Mouse (Mus musculus): ENCODE data around the gene Fxr1. TPM values are rescaled to one million over a fixed set of nuclear protein-coding genes. Genes with fewer than 3 reads are reported as not detected.
"Not testable (repeated sequence)": the region's sequence is repeated elsewhere in the genome, so short reads cannot be mapped to it uniquely, and the experiment has no call there.

The Fxr1 gene
- total RNA-seq, 2 experiments from 2014 or later: 158 to 160 TPM

DNA sequence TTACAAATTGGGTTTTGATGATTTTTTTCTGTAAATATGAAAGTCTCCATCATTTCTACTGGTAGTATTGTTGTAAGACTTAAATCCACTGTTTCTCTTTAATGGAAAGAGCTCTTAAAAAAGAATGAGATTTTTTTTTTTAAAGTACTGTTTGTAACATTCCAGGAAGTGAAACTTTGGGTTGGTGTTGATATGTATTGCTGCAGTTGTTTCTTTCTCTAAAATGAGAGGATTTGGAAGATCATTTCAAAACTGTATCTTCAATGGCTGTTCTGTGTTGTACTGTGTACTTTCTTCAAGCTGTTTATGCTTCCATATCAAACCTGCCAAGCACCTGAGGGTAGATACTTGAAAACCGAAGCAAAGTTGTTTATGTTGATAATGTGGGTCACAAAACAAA is 15.1 kb downstream of the Fxr1 start:
- DNase-seq: no peak
- intact Hi-C loops (cut with DNase I): no loop called here

DNA sequence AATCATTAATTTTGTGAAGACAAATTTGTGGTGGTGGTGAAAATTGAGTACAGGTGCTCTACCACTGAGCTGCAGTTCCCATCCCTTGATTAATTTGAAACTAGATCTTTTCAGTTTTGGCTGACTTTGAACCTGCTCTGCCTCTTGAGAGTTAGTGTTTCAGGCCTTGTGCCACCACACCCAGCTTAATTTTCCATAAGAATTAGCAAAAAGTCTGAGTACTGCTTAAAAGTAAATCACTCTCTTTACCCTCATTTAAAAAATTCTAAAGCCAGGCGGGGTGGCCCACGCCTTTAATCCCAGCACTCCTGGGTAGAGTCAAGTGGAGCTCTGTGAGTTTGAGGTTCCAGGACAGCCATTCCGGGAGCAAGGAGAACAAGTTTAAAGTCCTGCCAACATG is 16.0 kb downstream of the Fxr1 start:
- intact Hi-C loops (cut with DNase I): no loop called here
- DNase-seq: no peak

DNA sequence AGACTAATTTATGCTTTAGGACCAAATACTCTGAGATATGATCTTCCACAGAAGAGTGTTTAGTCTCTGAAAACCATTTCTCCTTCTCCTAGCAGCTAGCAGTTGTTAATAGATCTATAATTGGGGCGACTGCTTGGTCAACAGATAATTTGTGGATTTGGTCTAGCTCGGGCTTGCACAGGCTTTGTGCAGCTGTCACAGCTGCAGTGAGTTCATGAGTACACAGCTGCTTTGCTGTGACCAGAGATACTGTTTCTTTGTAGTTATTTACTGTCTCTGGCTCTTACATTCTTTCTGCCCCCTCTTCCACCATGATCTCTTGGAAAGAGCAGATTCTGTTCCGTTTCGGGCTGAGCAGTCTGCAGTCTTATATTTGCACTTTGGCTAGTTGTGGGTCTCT is 22.2 kb downstream of the Fxr1 start:
- no peak for DNase-seq
- intact Hi-C loops (cut with DNase I): no loop called here

DNA sequence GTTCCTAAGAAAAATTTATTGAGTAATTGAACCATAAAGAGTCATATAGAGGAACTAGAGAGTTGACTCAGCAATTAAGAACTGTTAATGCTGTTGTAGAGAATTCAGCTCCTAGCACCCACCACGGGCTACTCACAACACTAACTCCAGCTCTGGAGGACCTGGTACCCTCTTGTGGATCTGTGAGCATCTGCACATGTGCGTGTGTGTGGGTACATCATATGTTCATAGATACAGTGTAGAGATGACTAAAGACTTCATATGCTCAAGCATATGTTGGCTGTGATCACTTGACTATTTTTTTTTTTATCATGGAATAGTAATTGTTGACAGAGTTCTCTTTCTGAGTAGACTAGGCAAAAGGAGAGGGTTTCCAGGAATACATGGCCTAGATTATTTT is 42.6 kb downstream of the Fxr1 start:
- no peak for DNase-seq
- intact Hi-C loops (cut with DNase I): no loop called here

DNA sequence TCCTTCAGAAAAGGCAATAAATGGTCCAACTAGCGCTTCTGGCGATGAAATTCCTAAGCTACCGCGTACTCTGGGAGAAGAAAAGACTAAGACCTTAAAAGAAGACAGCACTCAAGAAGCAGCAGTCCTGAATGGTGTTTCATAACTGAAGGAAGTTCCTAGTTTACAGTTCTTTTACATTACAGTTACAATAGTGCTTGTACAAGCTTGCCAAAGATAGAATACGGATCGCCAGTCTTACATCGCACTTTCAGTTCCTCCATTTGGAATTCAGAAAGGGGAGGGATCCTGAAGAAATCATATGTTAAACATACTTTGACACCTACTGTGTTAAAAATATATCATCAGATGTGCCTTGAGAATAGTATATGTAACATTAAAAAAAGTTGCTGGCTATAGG is 49.2 kb downstream of the Fxr1 start:
- intact Hi-C loops (cut with DNase I); DNase-seq: not testable (repeated sequence)

DNA sequence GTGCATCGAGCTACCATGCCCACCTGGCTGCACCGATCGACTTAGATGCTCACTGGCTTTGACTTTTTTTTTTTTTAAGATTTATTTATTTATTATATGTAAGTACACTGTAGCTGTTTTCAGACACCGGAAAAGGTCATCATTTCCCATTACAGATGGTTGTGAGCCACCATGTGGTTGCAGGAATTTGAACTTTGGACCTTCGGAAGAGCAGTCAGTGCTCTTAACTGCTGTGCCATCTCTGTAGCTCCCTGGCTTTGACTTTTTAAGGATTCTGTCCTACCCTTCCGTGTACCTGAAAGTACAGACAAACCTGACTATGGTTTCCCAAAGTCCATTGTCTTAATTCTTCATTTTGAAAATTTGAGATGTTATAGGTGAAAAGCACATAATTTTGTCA is 53.0 kb downstream of the Fxr1 start:
- DNase-seq: no peak
- intact Hi-C loops (cut with DNase I): loop anchor here (10.0 kb wide), 1 partner anchor 48 kb away; no protein-coding TSS in a partner anchor

DNA sequence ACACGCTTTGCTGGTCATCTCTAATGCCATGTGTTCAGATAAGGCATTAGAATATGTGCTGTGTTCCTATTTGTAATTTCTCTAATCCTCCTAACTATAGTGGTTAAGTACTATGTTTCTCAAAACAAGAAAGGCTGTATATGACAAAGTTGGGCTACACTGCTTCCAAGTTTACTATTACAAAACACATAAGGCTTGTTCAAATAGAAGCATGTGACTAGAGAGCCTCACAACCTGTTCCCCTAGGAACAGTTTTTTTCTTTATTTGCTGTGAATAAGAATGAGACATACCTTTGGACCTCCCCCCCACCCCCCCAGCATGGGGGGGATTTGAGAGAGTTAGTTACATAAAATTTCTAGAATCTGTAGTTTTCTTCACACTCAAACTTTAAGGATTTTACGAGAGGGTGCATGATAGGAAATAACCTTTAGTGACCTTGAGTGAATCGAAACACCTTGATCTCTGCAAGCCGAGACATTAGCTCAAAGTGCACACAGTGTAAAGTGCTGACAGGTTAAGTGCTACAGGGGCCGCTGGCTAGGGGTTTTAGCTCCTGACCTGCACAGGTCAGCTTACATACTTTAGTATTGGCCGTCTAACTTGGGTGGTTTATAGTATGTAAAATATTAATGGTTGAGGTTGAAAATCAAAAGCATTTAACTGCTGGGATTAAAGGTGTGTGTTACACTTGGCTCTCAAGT is 56.5 kb downstream of the Fxr1 start:
- DNase-seq: no peak
- intact Hi-C loops (cut with DNase I): loop anchor here (10.0 kb wide), 1 partner anchor 51 kb away; no protein-coding TSS in a partner anchor

DNA sequence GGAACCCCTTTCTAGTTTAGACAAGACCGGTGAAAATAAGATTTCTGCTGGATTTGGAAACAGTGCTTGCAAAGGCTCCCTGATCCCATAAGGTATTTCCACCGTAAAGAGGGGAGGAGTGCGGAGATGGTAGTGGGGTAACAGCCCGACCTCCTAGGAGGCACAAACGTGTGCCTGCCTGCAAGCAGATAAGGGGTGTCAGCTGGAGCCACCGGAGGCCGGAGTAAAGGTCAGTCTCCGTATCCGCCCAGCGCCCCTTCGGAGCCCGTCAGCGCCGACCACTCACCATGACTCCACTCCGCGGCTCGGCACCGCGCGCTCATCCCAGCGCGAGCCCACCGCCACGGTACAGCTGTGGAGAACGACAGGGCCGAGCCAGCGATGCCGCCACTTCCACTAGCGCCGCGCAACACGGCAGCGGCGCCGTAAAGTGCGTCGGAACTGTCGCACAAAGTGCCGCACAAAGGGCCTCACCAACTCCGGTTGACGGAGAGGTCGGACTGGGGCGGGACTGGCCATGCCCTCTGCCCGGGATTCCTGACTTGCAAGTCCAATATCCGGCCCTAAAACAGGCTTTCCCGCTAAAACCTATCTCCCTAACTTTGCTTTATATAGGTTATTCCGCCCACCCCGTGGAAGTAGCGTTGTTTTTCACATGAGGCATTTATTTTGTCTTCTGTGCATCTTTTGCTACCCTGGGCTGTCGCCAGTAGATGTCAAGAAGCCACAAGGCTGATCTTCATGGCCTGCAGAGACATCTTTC is 61.3 kb downstream of the Fxr1 start, which contains the start of gene Dnajc19:
Gene Dnajc19, minus strand, starts transcription at position 422 of the 763 bp plus-strand sequence.
- intact Hi-C loops (cut with DNase I): loop anchor here (5.0 to 10.0 kb wide), 2 partner anchors 124 to 266 kb away; no protein-coding TSS in a partner anchor
- peak; percentile 92 to 95 for DNase-seq

DNA sequence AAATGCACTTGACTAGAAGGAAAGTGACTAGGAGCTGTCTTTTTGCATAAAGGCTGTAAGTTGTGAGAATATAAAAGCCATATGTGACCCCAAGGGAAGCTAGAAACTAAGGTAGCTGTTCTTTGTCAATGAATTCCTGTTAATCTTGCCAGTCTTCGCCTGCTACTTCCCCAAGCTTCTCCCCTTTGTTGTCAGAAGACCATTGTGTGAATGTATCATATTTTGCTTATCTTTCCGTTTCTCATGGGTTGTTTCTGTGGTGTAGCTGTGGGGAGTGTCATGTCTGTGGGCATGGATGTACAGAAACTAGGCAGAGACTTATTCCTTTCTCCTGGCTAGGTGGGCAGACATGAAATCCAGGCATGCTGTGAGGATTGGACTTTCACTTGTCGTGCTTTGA is 62.2 kb downstream of the Fxr1 start:
- intact Hi-C loops (cut with DNase I): loop anchor here (5.0 to 10.0 kb wide), 2 partner anchors 125 to 267 kb away; no protein-coding TSS in a partner anchor

DNA sequence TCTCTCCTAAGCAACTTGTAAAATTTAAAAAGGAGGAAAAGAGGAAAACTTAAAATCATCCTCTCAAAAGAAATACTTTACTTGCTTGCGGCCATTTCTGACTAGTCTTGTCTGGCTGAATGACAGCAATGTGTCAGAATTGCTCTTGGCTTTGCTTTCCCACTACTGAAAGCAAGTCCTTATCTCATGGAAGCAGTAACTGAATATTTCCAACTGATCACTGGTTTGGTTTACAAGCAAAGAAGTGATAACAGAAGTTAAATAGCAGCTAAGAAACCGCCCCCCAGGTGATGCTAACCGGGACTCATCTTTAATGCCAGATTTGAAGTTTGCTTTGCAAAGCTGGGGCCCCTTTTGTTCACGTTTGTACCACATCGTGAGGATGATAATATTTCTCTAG is 63.9 kb downstream of the Fxr1 start:
- intact Hi-C loops (cut with DNase I): loop anchor here (5.0 to 10.0 kb wide), 2 partner anchors 126 to 269 kb away; no protein-coding TSS in a partner anchor
- DNase-seq: no peak

More for the DNA sequence above, 62.2 kb downstream of the Fxr1 start:
- no peak for DNase-seq

DNA sequence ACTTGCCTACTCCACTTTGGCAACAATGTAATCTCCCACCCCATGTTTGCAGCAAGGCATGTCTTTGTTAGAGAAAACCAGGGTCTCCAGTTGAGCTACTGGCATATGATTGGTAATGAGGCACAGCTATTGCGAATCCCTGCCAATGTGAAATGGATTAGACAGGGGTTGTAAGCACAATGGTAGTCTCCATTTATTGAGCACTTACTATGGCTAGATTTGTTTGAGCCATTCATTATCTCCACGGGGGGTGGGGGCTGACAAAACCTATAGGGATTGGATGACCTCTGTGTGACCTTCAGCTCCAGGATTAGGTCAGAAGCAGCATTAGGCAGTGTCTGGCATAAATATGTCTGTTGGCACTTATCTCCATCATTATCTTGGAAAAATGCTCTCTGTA is 83.1 kb downstream of the Fxr1 start:
- DNase-seq: no peak
- intact Hi-C loops (cut with DNase I): no loop called here

DNA sequence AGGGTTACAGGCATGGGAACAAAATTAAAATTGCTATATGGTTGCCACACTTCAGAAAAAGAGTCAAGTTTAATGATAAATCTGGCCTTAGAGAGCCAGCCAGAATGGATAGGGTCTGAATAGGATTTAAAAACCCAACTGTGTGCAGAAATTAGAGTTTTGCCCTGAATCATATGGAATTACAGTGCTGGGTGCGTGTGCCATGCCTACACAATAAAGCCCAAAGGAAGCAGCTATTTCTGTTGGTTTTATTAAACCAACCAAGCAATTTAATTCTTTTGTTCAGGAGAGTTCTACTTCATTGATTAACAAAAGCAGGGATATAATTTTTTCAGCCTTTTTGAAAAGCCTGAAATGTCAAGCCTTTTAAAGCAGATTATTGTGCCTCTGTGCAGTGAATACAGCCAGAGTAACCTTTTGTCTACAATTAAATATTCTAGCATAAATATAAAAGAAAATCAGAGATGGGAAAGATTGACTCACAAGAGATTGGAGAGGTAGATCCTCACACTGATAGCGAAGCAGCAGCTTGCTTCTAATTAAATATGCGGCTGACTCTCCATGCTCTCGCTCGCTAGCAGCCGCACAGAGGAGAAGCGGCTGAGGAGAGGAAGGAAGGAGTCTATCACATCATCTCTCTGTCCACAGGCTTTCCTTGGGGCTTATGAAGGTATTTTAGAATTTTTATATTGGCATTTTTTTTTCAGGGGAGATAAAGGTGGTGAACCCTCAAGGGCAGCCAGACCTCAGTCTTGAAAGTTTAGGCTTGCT is 84.3 kb downstream of the Fxr1 start:
- intact Hi-C loops (cut with DNase I): no loop called here
- no peak for DNase-seq

DNA sequence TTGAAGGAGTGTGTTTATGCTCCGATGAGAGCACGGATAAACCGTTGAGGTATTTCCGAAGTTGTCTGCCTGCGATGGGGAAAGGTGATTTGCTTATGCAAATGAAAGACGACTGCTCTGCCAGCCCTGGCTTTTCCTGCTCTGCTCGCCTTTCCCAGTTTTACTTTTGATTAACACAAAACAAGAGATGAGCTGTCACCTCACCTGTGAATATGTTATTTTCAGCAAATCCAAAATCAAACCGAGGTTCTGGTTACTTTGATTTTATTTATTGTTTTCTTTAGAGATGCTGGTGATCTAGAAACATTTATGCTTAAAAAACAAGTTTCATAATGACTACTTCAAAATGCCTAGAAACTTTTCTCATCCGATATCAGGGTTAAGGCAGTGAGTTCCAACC is 86.7 kb downstream of the Fxr1 start:
- DNase-seq: no peak
- intact Hi-C loops (cut with DNase I): no loop called here

DNA sequence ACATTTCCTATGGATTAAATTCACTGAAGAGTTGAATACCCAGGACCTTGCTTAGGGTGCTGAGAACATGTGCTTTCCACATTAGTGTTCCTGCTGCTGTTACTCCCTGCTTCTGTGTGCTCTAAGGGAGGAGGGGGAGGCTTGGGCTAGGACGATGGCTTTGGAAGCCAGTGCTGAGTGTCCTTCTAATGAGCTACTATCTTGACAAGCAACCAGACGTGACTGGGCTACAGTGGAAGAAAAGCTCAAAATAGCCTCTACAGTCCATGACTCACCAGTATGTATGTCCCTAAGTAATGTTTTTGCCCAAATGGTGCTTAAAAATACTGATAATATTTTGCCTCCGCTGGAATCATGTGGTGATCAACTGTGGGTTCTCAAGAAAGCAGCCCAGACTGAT is 87.9 kb downstream of the Fxr1 start:
- DNase-seq: no peak
- intact Hi-C loops (cut with DNase I): no loop called here

DNA sequence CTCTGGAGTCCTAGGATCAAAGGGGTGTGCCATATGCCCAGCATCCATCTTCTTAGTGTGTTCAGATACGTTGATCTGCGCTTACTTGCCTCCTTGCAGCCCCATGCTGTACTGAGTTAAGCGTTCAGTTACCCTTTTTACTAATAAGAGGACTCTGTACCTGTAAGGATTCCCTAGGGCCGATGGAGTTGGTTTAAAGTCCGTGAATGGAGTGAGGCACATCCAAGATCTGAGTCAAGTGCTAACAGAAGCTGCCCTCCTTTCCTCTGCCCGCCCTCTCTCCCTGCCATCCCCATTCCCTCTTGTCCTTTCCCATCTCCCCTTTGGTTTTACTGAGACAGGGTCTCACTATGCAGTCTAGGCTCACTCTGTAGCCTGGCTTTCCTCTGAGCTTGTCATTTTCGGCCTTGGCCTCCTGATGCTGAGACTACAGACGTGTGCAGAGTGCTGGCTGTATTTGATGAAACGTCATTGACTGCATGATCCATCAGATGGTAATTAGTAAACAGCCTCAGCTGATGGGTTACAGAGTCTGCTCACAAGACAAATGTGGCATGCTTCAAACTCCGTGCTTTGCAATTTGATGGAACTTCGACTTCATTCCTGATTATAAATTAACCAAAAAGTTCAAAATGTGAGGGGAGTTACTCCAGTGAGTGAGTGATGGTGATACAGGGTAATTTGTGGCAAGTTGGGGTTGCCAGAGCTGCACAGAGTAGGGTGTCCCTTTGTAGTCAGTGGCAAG is 92.4 kb downstream of the Fxr1 start:
- DNase-seq: no peak
- intact Hi-C loops (cut with DNase I): no loop called here

DNA sequence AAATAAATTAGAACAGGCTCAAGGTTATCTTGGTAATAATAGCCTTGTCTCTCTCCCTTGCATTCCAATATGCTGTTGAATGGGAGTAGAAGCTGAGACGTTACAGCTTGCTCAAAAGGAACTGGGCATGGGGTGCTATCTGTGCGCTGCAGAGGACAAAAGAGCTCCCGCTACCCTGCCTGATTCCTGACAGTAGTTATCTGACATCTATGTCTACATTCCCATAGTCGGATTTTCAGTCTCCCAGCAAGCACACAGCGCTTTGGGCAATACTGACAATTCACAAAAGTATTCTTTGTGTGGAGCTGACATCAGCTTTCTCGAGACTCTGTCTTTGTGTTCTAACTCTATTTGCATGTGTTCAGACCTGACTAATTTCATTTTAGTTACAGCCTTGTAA is 96.1 kb downstream of the Fxr1 start:
- intact Hi-C loops (cut with DNase I): no loop called here
- DNase-seq: no peak

DNA sequence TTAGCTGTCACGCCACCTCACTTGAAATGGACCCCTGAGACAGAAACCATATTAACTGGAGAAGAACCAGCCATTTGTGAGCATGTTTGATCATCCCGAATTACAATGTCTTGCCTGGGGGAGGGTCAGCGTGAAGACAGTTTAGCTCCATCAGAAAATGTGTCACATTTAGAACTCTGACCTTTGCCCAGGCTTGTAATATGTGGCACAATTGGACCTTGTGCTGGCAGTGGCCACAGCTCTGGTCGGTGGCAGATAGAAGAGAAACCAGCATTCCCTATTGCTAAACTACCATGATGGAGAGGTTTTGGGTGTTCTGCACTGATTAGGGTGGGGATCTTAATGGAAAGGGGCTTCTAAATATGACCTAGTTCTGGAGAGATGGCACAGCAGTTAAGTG is 100.1 kb downstream of the Fxr1 start:
- DNase-seq: no peak
- intact Hi-C loops (cut with DNase I): no loop called here

Measured in heart, postnatal 14 days (tissue).